Mouse (Mus musculus): ENCODE data around the gene Nhlrc1. TPM values are rescaled to one million over a fixed set of nuclear protein-coding genes. Genes with fewer than 3 reads are reported as not detected.

Gene Nhlrc1
- polyA plus RNA-seq, 1 experiment from 2014 or later: 0.95 TPM

GRCm38 (mm10) chr13:47050009-47050408, 35.4 kb upstream of the Nhlrc1 start:
- DNase-seq: no peak
- Histone ChIP-seq H3K4me3 (ENCODE audit: low read depth, low read length) (no peak overlapping the region), H3K4me2 (ENCODE audit: low read depth, low read length) (no peak overlapping the region), H3K9me3 (ENCODE audit: low read length) (no peaks in the 10 kb centered on the region), H3K27me3 (ENCODE audit: insufficient read depth, low read length) (no peaks in the 10 kb centered on the region), H3K27ac (ENCODE audit: low read depth) (no peak overlapping the region), H3K36me3 (replicated peaks; ENCODE audit: insufficient read depth, low read length) (peaks cover 19% of the 10 kb centered on the region), H3K4me1 (ENCODE audit: insufficient read depth) (peaks cover 6% of the 10 kb centered on the region; the same call in 1 of the 2 replicates), H3K9ac (replicated peaks) (no peak overlapping the region)
- 61% methylated on average over 4 of the region's 4 CpGs for WGBS (ENCODE audit: insufficient replicate concordance)
- TF ChIP-seq EP300 (IDR thresholded peaks at IDR 0.05; ENCODE audit: low read depth) (no peak), CTCF (IDR thresholded peaks at IDR 0.05; ENCODE audit: low read depth) (no peak)
- ATAC-seq: peak; percentile 51; the same call in 1 of the 2 replicates

GRCm38 (mm10) chr13:47047996-47048395, 33.3 kb upstream of the Nhlrc1 start:
- Histone ChIP-seq H3K4me3 (ENCODE audit: low read depth, low read length) (no peak overlapping the region), H3K4me2 (ENCODE audit: low read depth, low read length) (no peak overlapping the region), H3K9me3 (ENCODE audit: low read length) (no peaks in the 10 kb centered on the region), H3K27me3 (ENCODE audit: insufficient read depth, low read length) (no peaks in the 10 kb centered on the region), H3K36me3 (replicated peaks; ENCODE audit: insufficient read depth, low read length) (peaks cover 13% of the 10 kb centered on the region), H3K4me1 (ENCODE audit: insufficient read depth) (peaks cover 16% of the 10 kb centered on the region), H3K27ac (ENCODE audit: low read depth) (no peak overlapping the region), H3K9ac (replicated peaks) (no peak overlapping the region)
- WGBS (ENCODE audit: insufficient replicate concordance): 76% methylated on average over 4 of the region's 4 CpGs
- ATAC-seq: no peak
- no peak for TF ChIP-seq CTCF (IDR thresholded peaks at IDR 0.05; ENCODE audit: low read depth)
- TF ChIP-seq EP300 (IDR thresholded peaks at IDR 0.05; ENCODE audit: low read depth): no peak
- DNase-seq: no peak

DNA sequence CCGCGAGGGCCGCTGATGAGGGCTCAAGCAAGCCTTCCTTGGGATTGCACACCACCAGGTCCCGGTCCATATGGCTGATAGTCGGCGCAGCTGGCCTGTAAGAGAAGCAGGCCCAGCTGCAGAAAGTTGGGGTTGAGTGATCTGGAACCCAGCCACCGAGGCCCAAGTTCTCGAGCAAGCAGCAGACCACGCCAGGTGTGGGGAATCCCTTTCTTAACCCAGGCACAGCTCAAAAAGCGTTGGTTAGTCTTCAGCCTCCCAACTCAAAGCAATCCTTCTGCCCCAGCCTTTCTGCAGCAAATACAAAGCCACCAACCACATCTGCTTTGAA, 29.9 kb upstream of the Nhlrc1 start, which contains the start of gene Tpmt:
Tpmt (minus strand) TSS at position 121 of the 331 bp plus-strand sequence.
- peaks cover 6% of the 10 kb centered on the region; the same call in 1 of the 2 replicates for H3K36me3 ChIP-seq (replicated peaks; ENCODE audit: insufficient read depth, low read length)
- peaks cover 16% of the 10 kb centered on the region for H3K4me1 ChIP-seq (ENCODE audit: insufficient read depth)
- ATAC-seq (no peak), DNase-seq (no peak)
- H3K9ac ChIP-seq (replicated peaks): peak within 1 kb of the TSS; percentile 78
- TF ChIP-seq CTCF (IDR thresholded peaks at IDR 0.05; ENCODE audit: low read depth) (no peak), EP300 (IDR thresholded peaks at IDR 0.05; ENCODE audit: low read depth) (no peak)
- H3K9me3 ChIP-seq (ENCODE audit: low read length): no peaks in the 10 kb centered on the region
- H3K27ac ChIP-seq (ENCODE audit: low read depth): peak within 1 kb of the TSS; percentile 63
- peak within 1 kb of the TSS; percentile 97 for H3K4me2 ChIP-seq (ENCODE audit: low read depth, low read length)
- no peaks in the 10 kb centered on the region for H3K27me3 ChIP-seq (ENCODE audit: insufficient read depth, low read length)
- 14% methylated on average over 10 of the region's 10 CpGs for WGBS (ENCODE audit: insufficient replicate concordance)
- peak within 1 kb of the TSS; percentile 91 for H3K4me3 ChIP-seq (ENCODE audit: low read depth, low read length)

GRCm38 (mm10) chr13:47043833-47044616, 29.4 kb upstream of the Nhlrc1 start:
- Histone ChIP-seq H3K27ac (ENCODE audit: low read depth) (peak overlapping the region; percentile 63), H3K36me3 (replicated peaks; ENCODE audit: insufficient read depth, low read length) (peaks cover 3% of the 10 kb centered on the region; the same call in 1 of the 2 replicates), H3K4me2 (ENCODE audit: low read depth, low read length) (peak overlapping the region; percentile 97), H3K27me3 (ENCODE audit: insufficient read depth, low read length) (no peaks in the 10 kb centered on the region), H3K9ac (replicated peaks) (peak overlapping the region; percentile 78), H3K4me3 (ENCODE audit: low read depth, low read length) (peak overlapping the region; percentile 91), H3K9me3 (ENCODE audit: low read length) (no peaks in the 10 kb centered on the region), H3K4me1 (ENCODE audit: insufficient read depth) (peaks cover 16% of the 10 kb centered on the region)
- TF ChIP-seq EP300 (IDR thresholded peaks at IDR 0.05; ENCODE audit: low read depth) (no peak), CTCF (IDR thresholded peaks at IDR 0.05; ENCODE audit: low read depth) (no peak)
- 1% methylated on average over 45 of the region's 45 CpGs for WGBS (ENCODE audit: insufficient replicate concordance)
- ATAC-seq (peak; percentile 23), DNase-seq (peak; percentile 45)

GRCm38 (mm10) chr13:47043030-47043680, 28.5 kb upstream of the Nhlrc1 start, which contains the start of gene Kdm1b:
Gene Kdm1b, plus strand, starts transcription at chr13:47043499.
- Histone ChIP-seq H3K4me3 (ENCODE audit: low read depth, low read length) (peak within 1 kb of the TSS; percentile 91), H3K27ac (ENCODE audit: low read depth) (peak within 1 kb of the TSS; percentile 69)

DNA sequence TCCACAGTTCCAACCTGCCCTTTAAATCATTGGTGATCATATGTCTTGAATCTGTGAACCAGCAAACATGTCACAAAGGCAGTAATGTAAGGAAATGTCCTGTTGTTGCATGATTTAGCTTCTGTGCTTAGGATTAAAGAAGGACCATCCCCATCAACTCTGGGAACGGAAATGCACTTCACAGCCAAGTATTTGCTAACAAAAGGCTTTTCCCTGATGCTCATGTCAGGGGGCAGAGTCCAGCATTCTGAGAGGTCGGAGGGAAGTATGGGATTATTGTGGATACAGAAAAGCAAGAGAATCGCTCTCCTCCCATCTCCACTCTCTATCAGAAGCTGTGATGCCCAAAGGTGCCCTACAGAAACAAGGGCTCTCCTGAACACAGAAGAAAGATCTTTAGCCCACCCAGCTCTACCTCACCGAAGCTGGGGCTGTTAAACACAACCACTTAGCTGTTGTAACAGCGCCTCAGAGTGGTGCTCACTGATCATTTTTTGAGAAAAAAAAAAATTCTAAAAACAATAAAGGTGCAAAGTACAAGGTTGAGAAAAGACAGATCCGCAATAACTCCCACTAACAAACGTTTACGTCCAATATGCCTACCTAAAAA, 27.5 kb upstream of the Nhlrc1 start:
- H3K27ac ChIP-seq (ENCODE audit: low read depth): peak overlapping the region; percentile 69
- no peak overlapping the region for H3K9ac ChIP-seq (replicated peaks)
- peak overlapping the region; percentile 97 for H3K4me2 ChIP-seq (ENCODE audit: low read depth, low read length)
- TF ChIP-seq EP300 (IDR thresholded peaks at IDR 0.05; ENCODE audit: low read depth) (no peak), CTCF (IDR thresholded peaks at IDR 0.05; ENCODE audit: low read depth) (peak; percentile 21; the same call in 1 of the 2 replicates)
- H3K4me3 ChIP-seq (ENCODE audit: low read depth, low read length): peak overlapping the region; percentile 91
- H3K9me3 ChIP-seq (ENCODE audit: low read length): no peaks in the 10 kb centered on the region
- WGBS (ENCODE audit: insufficient replicate concordance): 35% methylated on average over 8 of the region's 8 CpGs
- ATAC-seq (no peak), DNase-seq (peak; percentile 19)
- H3K27me3 ChIP-seq (ENCODE audit: insufficient read depth, low read length): no peaks in the 10 kb centered on the region
- peaks cover 10% of the 10 kb centered on the region for H3K4me1 ChIP-seq (ENCODE audit: insufficient read depth)
- no peaks in the 10 kb centered on the region for H3K36me3 ChIP-seq (replicated peaks; ENCODE audit: insufficient read depth, low read length)

More at GRCm38 (mm10) chr13:47043030-47043680, 28.5 kb upstream of the Nhlrc1 start, which contains the start of gene Kdm1b:
- Histone ChIP-seq H3K36me3 (replicated peaks; ENCODE audit: insufficient read depth, low read length) (no peaks in the 10 kb centered on the region), H3K4me2 (ENCODE audit: low read depth, low read length) (peak within 1 kb of the TSS; percentile 97), H3K4me1 (ENCODE audit: insufficient read depth) (peaks cover 16% of the 10 kb centered on the region), H3K9ac (replicated peaks) (peak within 1 kb of the TSS; percentile 78), H3K9me3 (ENCODE audit: low read length) (no peaks in the 10 kb centered on the region), H3K27me3 (ENCODE audit: insufficient read depth, low read length) (no peaks in the 10 kb centered on the region)
- peak; percentile 97 for ATAC-seq
- under 1% methylated on average over 45 of the region's 48 CpGs for WGBS (ENCODE audit: insufficient replicate concordance)
- TF ChIP-seq EP300 (IDR thresholded peaks at IDR 0.05; ENCODE audit: low read depth) (no peak), CTCF (IDR thresholded peaks at IDR 0.05; ENCODE audit: low read depth) (0 out of 2 replicates have a peak, but pooled peaks have one; percentile 4)
- DNase-seq: peak; percentile 98
